Mouse (Mus musculus) adrenal gland, postnatal 4 days (tissue): ENCODE data around the gene Lect2. TPM values are rescaled to one million over a fixed set of nuclear protein-coding genes. Genes with fewer than 3 reads are reported as not detected.

Experiments used
- DNase-seq, 2 experiments: peaks; one replicate each; pipeline ENCODE4 v3.0.0; 2021 to 2022; ENCODE audit warnings: low spot score in 2 of 2, mixed read lengths in 2 of 2
- long read RNA-seq, 2 experiments: library from polyadenylated mRNA; stranded (forward); transcript quantifications; one replicate each; pipeline ENCODE4 v2.0.0; 2021
- total RNA-seq, 2 experiments: library from RNA; stranded (reverse); gene quantifications; 2 replicates each; pipeline ENCODE4 v1.2.3; 2021

Gene Lect2
- total RNA-seq = 10 to 100 TPM in 1 of 2 experiments, under 1 TPM in 1; 0.98 to 24.8 TPM
- long read RNA-seq, experiment 1, transcript Lect2-201 (4 exons, 837 nt) = major isoform, 18 of 25 reads
- long read RNA-seq, experiment 1, partial matches to known transcripts = 6 of 25 reads
- long read RNA-seq, experiment 1, other reads (novel, unspliced or antisense) = 1 of 25 reads
- long read RNA-seq, experiment 2 = 0 reads

- DNase-seq = no peak
Measured at GRCm38 (mm10) chr13:56548401-56548800, at the start of gene Lect2. Gene Lect2 (minus strand): TSS chr13:56548502.

GRCm38 (mm10) chr13:56597296-56597695 lies 49.0 kb upstream of the Lect2 start:
- no peak for DNase-seq

GRCm38 (mm10) chr13:56595246-56595645 lies 46.9 kb upstream of the Lect2 start:
- DNase-seq = no peak

GRCm38 (mm10) chr13:56593961-56594391 lies 45.7 kb upstream of the Lect2 start:
- no peak for DNase-seq

- DNase-seq = no peak
Measured at GRCm38 (mm10) chr13:56593196-56593595, 44.9 kb upstream of the Lect2 start.

- DNase-seq = no peak
Measured at GRCm38 (mm10) chr13:56591939-56592338, 43.6 kb upstream of the Lect2 start.

GRCm38 (mm10) chr13:56591191-56591590 lies 42.9 kb upstream of the Lect2 start:
- DNase-seq = peak in 1 of 2 experiments; percentile 25

GRCm38 (mm10) chr13:56590202-56590601 lies 41.9 kb upstream of the Lect2 start:
- no peak for DNase-seq

GRCm38 (mm10) chr13:56588454-56589117 lies 40.3 kb upstream of the Lect2 start:
- peak in 1 of 2 experiments; percentile 43 for DNase-seq

GRCm38 (mm10) chr13:56586046-56586445 lies 37.7 kb upstream of the Lect2 start:
- no peak for DNase-seq

- DNase-seq = no peak
Measured at GRCm38 (mm10) chr13:56582720-56583119, 34.4 kb upstream of the Lect2 start.

- peak in 1 of 2 experiments; percentile 21 for DNase-seq
Measured at GRCm38 (mm10) chr13:56581961-56582434, 33.7 kb upstream of the Lect2 start.

GRCm38 (mm10) chr13:56581512-56581911 lies 33.2 kb upstream of the Lect2 start:
- no peak for DNase-seq

GRCm38 (mm10) chr13:56580450-56580849 lies 32.1 kb upstream of the Lect2 start:
- DNase-seq = no peak

GRCm38 (mm10) chr13:56578097-56578496 lies 29.8 kb upstream of the Lect2 start:
- no peak for DNase-seq

GRCm38 (mm10) chr13:56575701-56576321 lies 27.5 kb upstream of the Lect2 start:
- DNase-seq = peak in 1 of 2 experiments; percentile 75

- DNase-seq = no peak
Measured at GRCm38 (mm10) chr13:56575074-56575473, 26.8 kb upstream of the Lect2 start.

- no peak for DNase-seq
Measured at GRCm38 (mm10) chr13:56571645-56572044, 23.3 kb upstream of the Lect2 start.

- DNase-seq = no peak
Measured at GRCm38 (mm10) chr13:56566336-56566735, 18.0 kb upstream of the Lect2 start.

GRCm38 (mm10) chr13:56563075-56563474 lies 14.8 kb upstream of the Lect2 start:
- DNase-seq = no peak

GRCm38 (mm10) chr13:56561129-56561528 lies 12.8 kb upstream of the Lect2 start:
- DNase-seq = no peak

GRCm38 (mm10) chr13:56559841-56560370 lies 11.6 kb upstream of the Lect2 start:
- no peak for DNase-seq
